Mouse (Mus musculus) liver, embryonic 11.5 days (tissue): ENCODE results near the gene Crim1. TPM values are rescaled to one million over a fixed set of nuclear protein-coding genes. Genes with fewer than 3 reads are reported as not detected.

Source experiments
- ATAC-seq: fragments of 200-750 bp; cut with Nextera tagmentation; replicated peaks from 2 replicates; pipeline ENCODE4 v1.8.0; 2017; ENCODE audit warnings: moderate number of reproducible peaks, mild to moderate bottlenecking, moderate TSS enrichment, moderate library complexity; ENCODE audit not compliant: low FRiP score
- DNase-seq: peaks from one replicate; pipeline ENCODE4 v3.0.0-alpha.2; 2017; ENCODE audit warnings: low spot score
- H3K27ac ChIP-seq: fragments of 300-500 bp; sonication (generic); 2 replicates; pipeline ENCODE4 v1.5.1; 2014; ENCODE audit warnings: mild to moderate bottlenecking, low read depth, low read length, control low read depth
- H3K27me3 ChIP-seq: fragments of 300-500 bp; sonication (generic); replicated peaks from 2 replicates; pipeline ENCODE4 v1.6.1; 2014; ENCODE audit warnings: low read length, mixed read lengths; ENCODE audit not compliant: control insufficient read depth, insufficient read depth
- H3K36me3 ChIP-seq: fragments of 300-500 bp; sonication (generic); 2 replicates; pipeline ENCODE4 v1.6.1; 2014; ENCODE audit warnings: mild to moderate bottlenecking, low read length, moderate library complexity, mixed read lengths; ENCODE audit not compliant: control insufficient read depth, insufficient read depth
- H3K4me1 ChIP-seq: fragments of 300-500 bp; sonication (generic); replicated peaks from 2 replicates; pipeline ENCODE4 v1.6.1; 2014; ENCODE audit warnings: low read length, mixed read lengths; ENCODE audit not compliant: control insufficient read depth, insufficient read depth
- H3K4me2 ChIP-seq: fragments of 300-500 bp; sonication (generic); 2 replicates; pipeline ENCODE4 v1.6.1; 2014; ENCODE audit warnings: mild to moderate bottlenecking, control low read depth, moderate library complexity
- H3K4me3 ChIP-seq: fragments of 300-500 bp; sonication (generic); 2 replicates; pipeline ENCODE4 v1.5.1; 2014; ENCODE audit warnings: low read depth, low read length, control low read depth
- H3K9ac ChIP-seq: fragments of 300-500 bp; sonication (generic); 2 replicates; pipeline ENCODE4 v1.6.1; 2014; ENCODE audit warnings: low read depth, low read length, control low read depth
- H3K9me3 ChIP-seq: fragments of 300-500 bp; sonication (generic); 2 replicates; pipeline ENCODE4 v1.6.1; 2016; ENCODE audit warnings: low read length, inconsistent platforms, mixed read lengths; ENCODE audit not compliant: control insufficient read depth
- WGBS: fragments of 180-500 bp; shearing (Covaris S2); extraction: QIAGEN DNeasy Blood & Tissue Kit; methylation state at CpG from one replicate; pipeline ENCODE4 v1.1.7; 2014; 5-methylcytosine and 5-hydroxymethylcytosine counted together
- polyA plus RNA-seq: library from polyadenylated mRNA; unstranded; fragments of >200 nt; fragmentation: Nextera tagmentation; extraction: Ambion mirVana; gene quantifications from 2 replicates; pipeline ENCODE4 v1.2.1, GENCODE M21; 2014

The Crim1 gene
- polyA plus RNA-seq, 1 experiment from 2014 or later, result 2.7 TPM

- Histone ChIP-seq H3K4me3 (no peak overlapping the region), H3K27ac (no peak overlapping the region), H3K4me1 (no peaks in the 10 kb centered on the region; the same call in 1 of the 2 replicates), H3K4me2 (no peak overlapping the region), H3K27me3 (no peaks in the 10 kb centered on the region), H3K36me3 (no peaks in the 10 kb centered on the region), H3K9ac (no peak overlapping the region), H3K9me3 (no peaks in the 10 kb centered on the region)
- ATAC-seq (no peak), DNase-seq (no peak)
- 76% methylated on average over 12 of the region's 12 CpGs for WGBS
These were observed 151.8 kb downstream of the Crim1 start for GRCm38 (mm10) chr17:78351676-78352499.

- Histone ChIP-seq H3K9me3 (no peaks in the 10 kb centered on the region), H3K27ac (no peak overlapping the region), H3K9ac (no peak overlapping the region), H3K27me3 (no peaks in the 10 kb centered on the region), H3K36me3 (no peaks in the 10 kb centered on the region), H3K4me2 (no peak overlapping the region), H3K4me3 (no peak overlapping the region), H3K4me1 (no peaks in the 10 kb centered on the region; the same call in 1 of the 2 replicates)
- no peak for DNase-seq
- WGBS, result 75% methylated on average over 3 of the region's 3 CpGs
- ATAC-seq, result no peak
These were observed 152.4 kb downstream of the Crim1 start for GRCm38 (mm10) chr17:78352500-78352855.

GRCm38 (mm10) chr17:78354411-78354810 lies 154.4 kb downstream of the Crim1 start:
- ATAC-seq, result no peak
- 77% methylated on average over 2 of the region's 2 CpGs for WGBS

GRCm38 (mm10) chr17:78354871-78355270 lies 154.8 kb downstream of the Crim1 start:
- Histone ChIP-seq H3K27ac (no peak overlapping the region), H3K9me3 (no peaks in the 10 kb centered on the region), H3K9ac (no peak overlapping the region), H3K27me3 (no peaks in the 10 kb centered on the region), H3K36me3 (no peaks in the 10 kb centered on the region), H3K4me1 (no peaks in the 10 kb centered on the region; the same call in 1 of the 2 replicates), H3K4me3 (no peak overlapping the region), H3K4me2 (no peak overlapping the region)
- 87% methylated on average over 12 of the region's 12 CpGs for WGBS
- DNase-seq (no peak), ATAC-seq (no peak)

More at GRCm38 (mm10) chr17:78354411-78354810, 154.4 kb downstream of the Crim1 start:
- H3K4me1 ChIP-seq, result no peaks in the 10 kb centered on the region; the same call in 1 of the 2 replicates
- no peak overlapping the region for H3K4me2 ChIP-seq
- DNase-seq, result no peak
- no peaks in the 10 kb centered on the region for H3K9me3 ChIP-seq
- H3K27me3 ChIP-seq, result no peaks in the 10 kb centered on the region
- no peaks in the 10 kb centered on the region for H3K36me3 ChIP-seq
- no peak overlapping the region for H3K27ac ChIP-seq
- no peak overlapping the region for H3K4me3 ChIP-seq
- H3K9ac ChIP-seq, result no peak overlapping the region

- no peaks in the 10 kb centered on the region for H3K36me3 ChIP-seq
- no peaks in the 10 kb centered on the region; the same call in 1 of the 2 replicates for H3K4me1 ChIP-seq
- no peak overlapping the region for H3K27ac ChIP-seq
- no peaks in the 10 kb centered on the region for H3K27me3 ChIP-seq
- no peak for DNase-seq
- WGBS, result 90% methylated on average over 8 of the region's 8 CpGs
- no peak overlapping the region for H3K4me3 ChIP-seq
- no peaks in the 10 kb centered on the region for H3K9me3 ChIP-seq
- no peak for ATAC-seq
- no peak overlapping the region for H3K9ac ChIP-seq
- H3K4me2 ChIP-seq, result no peak overlapping the region
These were observed 155.6 kb downstream of the Crim1 start for GRCm38 (mm10) chr17:78355611-78356010.

GRCm38 (mm10) chr17:78357753-78358152 lies 157.7 kb downstream of the Crim1 start:
- H3K4me1 ChIP-seq, result peaks cover 5% of the 10 kb centered on the region
- H3K9ac ChIP-seq, result no peak overlapping the region
- no peak overlapping the region for H3K27ac ChIP-seq
- no peaks in the 10 kb centered on the region for H3K9me3 ChIP-seq
- H3K27me3 ChIP-seq, result no peaks in the 10 kb centered on the region
- no peak overlapping the region for H3K4me3 ChIP-seq
- no peak for DNase-seq
- H3K4me2 ChIP-seq, result no peak overlapping the region
- no peaks in the 10 kb centered on the region for H3K36me3 ChIP-seq
- ATAC-seq, result no peak
- WGBS, result 85% methylated on average over 4 of the region's 4 CpGs

GRCm38 (mm10) chr17:78358251-78358726 lies 158.2 kb downstream of the Crim1 start:
- H3K27me3 ChIP-seq, result no peaks in the 10 kb centered on the region
- no peak overlapping the region for H3K4me3 ChIP-seq
- no peak overlapping the region for H3K4me2 ChIP-seq
- H3K4me1 ChIP-seq, result peaks cover 5% of the 10 kb centered on the region
- no peaks in the 10 kb centered on the region for H3K36me3 ChIP-seq
- H3K9me3 ChIP-seq, result no peaks in the 10 kb centered on the region
- no peak overlapping the region for H3K27ac ChIP-seq
- ATAC-seq (no peak), DNase-seq (no peak)
- H3K9ac ChIP-seq, result no peak overlapping the region
- WGBS, result 82% methylated on average over 7 of the region's 7 CpGs

- Histone ChIP-seq H3K9me3 (no peaks in the 10 kb centered on the region), H3K4me1 (peaks cover 5% of the 10 kb centered on the region), H3K4me3 (no peak overlapping the region), H3K27ac (peak overlapping the region; percentile 41; the same call in 1 of the 2 replicates), H3K9ac (0 out of 2 replicates have a peak overlapping the region, but pooled peaks have one; percentile 21), H3K36me3 (no peaks in the 10 kb centered on the region), H3K27me3 (no peaks in the 10 kb centered on the region), H3K4me2 (peak overlapping the region; percentile 50)
- DNase-seq, result no peak
- 48% methylated on average over 13 of the region's 13 CpGs for WGBS
- ATAC-seq, result peak; percentile 54; the same call in 1 of the 2 replicates
These were observed 162.1 kb downstream of the Crim1 start for GRCm38 (mm10) chr17:78361939-78362728.
